Mouse (Mus musculus) stomach, postnatal 0 days (tissue): Measurements from ENCODE around the gene Zbed4.

ENCODE experiments used
- CTCF ChIP-seq: IDR thresholded peaks from 2 replicates; pipeline ENCODE4 v1.5.1; 2016; ENCODE audit warnings: antibody characterized with exemption, low read depth, mild to moderate bottlenecking, moderate library complexity
- EP300 ChIP-seq: optimal IDR thresholded peaks from 2 replicates; pipeline ENCODE3; 2016; ENCODE audit warnings: antibody characterized with exemption

DNA sequence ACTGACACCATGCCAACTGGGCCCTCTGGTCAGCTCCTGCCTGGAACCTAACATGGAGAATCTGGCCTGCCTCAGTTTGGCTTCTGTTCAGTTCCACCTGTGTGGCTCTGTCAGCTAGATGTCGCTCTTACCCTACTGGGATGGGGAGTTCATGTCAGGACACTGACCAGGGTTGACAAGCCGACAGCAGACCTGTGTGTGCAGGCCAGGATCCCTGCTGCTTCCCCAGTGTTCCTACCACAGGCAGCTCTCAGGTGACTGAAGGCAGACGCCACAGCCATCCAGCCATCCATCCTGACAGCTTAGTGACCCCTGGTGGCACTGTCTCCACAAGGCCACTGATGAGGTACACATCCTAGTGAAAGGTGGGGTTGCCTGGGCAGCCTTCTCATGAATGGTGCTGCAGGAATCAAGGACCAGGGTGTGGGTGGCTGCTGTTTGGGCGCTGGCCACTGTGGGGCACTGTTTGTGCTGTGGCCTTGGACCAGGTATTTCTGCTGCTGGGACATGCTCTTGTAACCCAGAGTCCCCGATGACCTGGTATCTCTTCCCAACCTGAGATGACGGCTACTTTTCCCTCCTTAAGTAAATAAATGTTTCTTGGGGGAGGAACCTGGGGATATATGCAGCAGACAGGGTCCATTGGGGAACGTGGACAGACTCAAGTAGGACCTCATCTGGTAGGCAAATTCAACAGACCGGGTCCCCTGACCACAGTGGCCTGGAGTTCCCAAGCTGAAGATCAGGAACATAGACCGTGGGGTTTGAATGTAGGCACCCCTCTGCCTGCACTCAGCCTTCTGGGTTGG is 76.7 kb downstream of the Zbed4 start:
- TF ChIP-seq CTCF (peak; percentile 66), EP300 (no peak)
